In the genomic region with DNA sequence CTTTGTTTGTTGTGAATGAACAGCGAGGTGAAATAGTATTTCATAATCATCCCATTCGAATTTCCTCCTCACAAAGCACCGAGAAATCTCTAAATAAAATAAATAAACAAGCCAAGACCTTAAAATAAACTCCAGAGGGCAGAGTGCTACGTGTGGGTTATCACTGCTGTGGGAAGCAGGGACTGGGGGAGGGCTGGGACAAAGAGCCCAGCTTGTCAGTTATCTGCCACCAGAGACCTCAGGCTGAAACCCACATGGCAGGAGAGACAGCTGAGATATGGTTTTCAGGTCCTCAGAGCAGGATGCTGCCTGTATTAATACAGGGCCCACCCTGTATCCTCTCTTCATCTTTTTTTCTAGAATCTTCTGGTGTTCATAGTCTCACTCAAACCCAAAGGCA, we compare ENCODE assay signal across 22 mouse cellular contexts.
"Had no signal": no experiment of that assay in that cellular context is flagged by ENCODE, and none has a peak within 500 bp of the region (broad histone marks: within the 10 kb centered on the region; RNA-seq: fewer than 3 reads in every experiment).

No protein-coding gene starts in this region.

- H3K9ac ChIP-seq: limb, embryonic 13.5 days; liver, embryonic 12.5 days; liver, embryonic 15.5 days; lung, embryonic 15.5 days; midbrain, embryonic 12.5 days; midbrain, embryonic 15.5 days; neural tube, embryonic 12.5 days; neural tube, embryonic 15.5 days had no signal

- H3K36me3 ChIP-seq: limb, embryonic 10.5 days; limb, embryonic 13.5 days; liver, embryonic 12.5 days; liver, embryonic 15.5 days; lung, embryonic 15.5 days; midbrain, embryonic 12.5 days; midbrain, embryonic 15.5 days; neural tube, embryonic 12.5 days; neural tube, embryonic 15.5 days had no signal

- H3K4me2 ChIP-seq: limb, embryonic 13.5 days; liver, embryonic 12.5 days; liver, embryonic 15.5 days; lung, embryonic 15.5 days; midbrain, embryonic 12.5 days; midbrain, embryonic 15.5 days; neural tube, embryonic 12.5 days; neural tube, embryonic 15.5 days had no signal

- DNase-seq: kidney, postnatal 14 days; kidney, postnatal 4 days; liver; lung, adult 18-20 months; lung, postnatal 10 days; lung, postnatal 36 days; right cerebral cortex, adult 18-20 months; right cerebral cortex, postnatal 14 days; right cerebral cortex, postnatal 4 days; thymus, adult 2 months; thymus, postnatal 14 days; thymus, postnatal 4 days had no signal

- H3K27ac ChIP-seq: limb, embryonic 10.5 days; limb, embryonic 13.5 days; liver, embryonic 12.5 days; liver, embryonic 15.5 days; lung, embryonic 15.5 days; midbrain, embryonic 12.5 days; midbrain, embryonic 15.5 days; neural tube, embryonic 12.5 days; neural tube, embryonic 15.5 days; stomach, postnatal 0 days had no signal

- H3K9me3 ChIP-seq: limb, embryonic 10.5 days; limb, embryonic 13.5 days; liver, embryonic 12.5 days; liver, embryonic 15.5 days; lung, embryonic 15.5 days; midbrain, embryonic 12.5 days; midbrain, embryonic 15.5 days; neural tube, embryonic 12.5 days; neural tube, embryonic 15.5 days had no signal

- H3K4me1 ChIP-seq: midbrain, embryonic 15.5 days had no signal

- H3K4me3 ChIP-seq: limb, embryonic 10.5 days; limb, embryonic 13.5 days; liver, embryonic 12.5 days; liver, embryonic 15.5 days; lung, embryonic 15.5 days; midbrain, embryonic 12.5 days; midbrain, embryonic 15.5 days; neural tube, embryonic 12.5 days; neural tube, embryonic 15.5 days had no signal

- ATAC-seq: liver, embryonic 12.5 days; midbrain, embryonic 15.5 days had no signal
